Mouse (Mus musculus) small intestine, adult 2 months (tissue): ENCODE measurements around the gene Ahsa1.

ENCODE experiments used
- CTCF ChIP-seq: fragments of 200-500 bp; IDR thresholded peaks from 2 replicates; pipeline ENCODE4 v1.5.1; 2012; ENCODE audit warnings: low read depth, mild to moderate bottlenecking, control low read depth, inconsistent platforms, low read length, moderate library complexity, mixed read lengths; ENCODE audit not compliant: insufficient replicate concordance, insufficient read length; ENCODE audit errors: extremely low read depth
- POLR2A ChIP-seq: fragments of 200-500 bp; IDR thresholded peaks from 2 replicates; pipeline ENCODE4 v1.6.1; 2012; ENCODE audit warnings: low read depth, mild to moderate bottlenecking, control low read depth, inconsistent platforms, low read length, moderate library complexity

- TF ChIP-seq CTCF (no peak), POLR2A (no peak)
Observed at GRCm38 (mm10) chr12:87289100-87289499, 22.8 kb downstream of the Ahsa1 start.
